Mouse (Mus musculus) midbrain, embryonic 15.5 days (tissue): ENCODE results near the gene Caskin1. TPM values are rescaled to one million over a fixed set of nuclear protein-coding genes. Genes with fewer than 3 reads are reported as not detected.

Experiments
- ATAC-seq: fragments of 200-750 bp; cut with Nextera tagmentation; replicated peaks from 2 replicates; pipeline ENCODE4 v1.8.0; 2017; ENCODE audit warnings: moderate TSS enrichment
- H3K27ac ChIP-seq: fragments of 300-500 bp; sonication (generic); 2 replicates; pipeline ENCODE4 v1.5.1; 2015; ENCODE audit warnings: mild to moderate bottlenecking, inconsistent platforms
- H3K27me3 ChIP-seq: fragments of 300-500 bp; sonication (generic); replicated peaks from 2 replicates; pipeline ENCODE4 v1.6.1; 2015; ENCODE audit warnings: inconsistent platforms
- H3K36me3 ChIP-seq: fragments of 300-500 bp; sonication (generic); replicated peaks from 2 replicates; pipeline ENCODE4 v1.6.1; 2015; ENCODE audit warnings: inconsistent platforms
- H3K4me1 ChIP-seq: fragments of 300-500 bp; sonication (generic); 2 replicates; pipeline ENCODE4 v1.6.1; 2015; ENCODE audit warnings: inconsistent platforms
- H3K4me2 ChIP-seq: fragments of 300-500 bp; sonication (generic); 2 replicates; pipeline ENCODE4 v1.6.1; 2015; ENCODE audit warnings: inconsistent platforms, mild to moderate bottlenecking, moderate library complexity
- H3K4me3 ChIP-seq: fragments of 300-500 bp; sonication (generic); 2 replicates; pipeline ENCODE4 v1.5.1; 2015; ENCODE audit warnings: mild to moderate bottlenecking, inconsistent platforms
- H3K9ac ChIP-seq: fragments of 300-500 bp; sonication (generic); 2 replicates; pipeline ENCODE4 v1.6.1; 2015; ENCODE audit warnings: mild to moderate bottlenecking, inconsistent platforms
- H3K9me3 ChIP-seq: fragments of 300-500 bp; sonication (generic); 2 replicates; pipeline ENCODE4 v1.6.1; 2016; ENCODE audit warnings: inconsistent platforms
- WGBS: fragments of 180-500 bp; shearing (Covaris S2); methylation state at CpG from one replicate; pipeline ENCODE4 v1.1.7; 2015; ENCODE audit warnings: mixed read lengths; 5-methylcytosine and 5-hydroxymethylcytosine counted together
- polyA plus RNA-seq: library from polyadenylated mRNA; unstranded; fragments of >200 nt; fragmentation: Nextera tagmentation; extraction: Ambion mirVana; gene quantifications from 2 replicates; pipeline ENCODE4 v1.2.1, GENCODE M21; 2015

Caskin1 gene
- 50.3 and 52.9 TPM in 2 replicates for polyA plus RNA-seq

DNA sequence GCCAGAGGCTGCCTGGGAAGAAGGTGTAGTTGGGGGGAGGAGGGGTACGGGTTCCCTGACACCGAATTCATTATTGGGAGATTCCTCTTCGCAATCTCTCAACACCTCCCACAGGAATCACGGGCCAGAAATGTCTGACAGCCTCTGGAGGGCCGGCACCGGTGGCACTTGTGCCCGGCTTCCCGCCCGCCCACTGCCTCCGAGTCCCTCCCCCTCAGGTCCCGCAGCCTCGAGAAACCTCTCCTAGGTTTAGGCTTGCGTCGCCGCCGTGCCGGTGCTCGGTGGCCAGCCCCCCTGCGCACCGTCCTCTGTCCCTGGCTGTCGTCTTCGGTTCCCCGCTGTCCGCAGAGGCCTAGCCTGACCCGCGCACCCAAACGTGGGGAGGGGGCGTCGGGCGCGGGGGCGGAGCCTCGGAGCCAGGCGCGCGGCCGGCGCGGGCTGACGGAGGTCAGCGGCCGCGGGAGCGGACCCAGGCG lies at the start of gene Caskin1:
Gene Caskin1 (plus strand): TSS at position 416 of the 476 bp plus-strand sequence.
- H3K4me1 ChIP-seq, result peaks cover 38% of the 10 kb centered on the region
- no peaks in the 10 kb centered on the region for H3K36me3 ChIP-seq
- H3K27ac ChIP-seq, result peak within 1 kb of the TSS; percentile 98
- peak within 1 kb of the TSS; percentile 98 for H3K4me3 ChIP-seq
- H3K4me2 ChIP-seq, result peak within 1 kb of the TSS; percentile 91
- peak within 1 kb of the TSS; percentile 97 for H3K9ac ChIP-seq
- WGBS, result under 1% methylated on average over 41 of the region's 45 CpGs
- peak; percentile 64 for ATAC-seq
- H3K9me3 ChIP-seq, result no peaks in the 10 kb centered on the region
- no peaks in the 10 kb centered on the region for H3K27me3 ChIP-seq

DNA sequence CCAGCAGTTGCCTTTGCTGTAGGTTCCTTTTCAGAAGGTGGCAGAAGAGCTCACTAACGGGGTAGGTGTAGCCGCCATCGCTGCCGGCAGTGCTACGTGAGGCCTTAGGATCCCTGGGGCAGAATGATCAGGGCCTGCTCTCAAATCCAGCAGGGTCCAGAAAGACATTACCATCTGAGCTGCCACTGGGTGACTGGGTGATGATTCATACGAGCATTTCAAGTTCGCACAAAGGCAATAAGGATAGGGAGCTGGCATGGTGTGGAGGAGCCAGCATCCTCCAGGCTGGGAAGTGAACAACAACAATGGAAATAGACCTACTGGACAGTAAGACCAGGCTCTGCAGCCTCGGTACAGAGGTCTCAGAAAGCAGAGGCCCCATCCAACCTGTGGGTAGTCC lies 48.0 kb upstream of the Caskin1 start:
- peaks cover 41% of the 10 kb centered on the region for H3K36me3 ChIP-seq
- H3K4me1 ChIP-seq, result no peaks in the 10 kb centered on the region
- H3K9ac ChIP-seq, result no peak overlapping the region
- no peaks in the 10 kb centered on the region for H3K27me3 ChIP-seq
- no peaks in the 10 kb centered on the region for H3K9me3 ChIP-seq
- H3K4me3 ChIP-seq, result no peak overlapping the region
- WGBS, result 90% methylated on average over 8 of the region's 8 CpGs
- no peak overlapping the region for H3K27ac ChIP-seq
- no peak overlapping the region for H3K4me2 ChIP-seq
- ATAC-seq, result no peak

DNA sequence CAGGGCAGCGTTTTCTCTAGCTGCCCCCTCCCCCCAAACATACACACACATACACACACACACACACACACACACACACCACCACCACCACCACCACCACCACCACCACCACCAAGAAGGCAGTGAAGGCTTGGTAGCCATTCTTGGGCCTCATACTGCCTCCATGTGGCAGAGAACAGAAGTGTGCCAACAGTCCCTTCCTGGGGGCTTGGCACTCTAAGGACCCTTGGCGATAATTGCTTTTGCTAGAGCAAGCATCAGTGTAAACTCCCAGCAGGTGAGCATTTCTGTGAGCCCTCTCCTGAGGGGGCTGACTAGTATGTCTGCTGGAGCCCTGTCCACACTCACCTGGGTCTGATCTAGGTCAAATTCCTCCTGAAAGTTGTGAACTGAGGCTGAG lies 47.3 kb upstream of the Caskin1 start:
- no peaks in the 10 kb centered on the region for H3K27me3 ChIP-seq
- no peak overlapping the region for H3K4me3 ChIP-seq
- 58% methylated on average over 2 of the region's 2 CpGs for WGBS
- H3K4me1 ChIP-seq, result no peaks in the 10 kb centered on the region
- H3K27ac ChIP-seq, result no peak overlapping the region
- no peak for ATAC-seq
- no peak overlapping the region for H3K9ac ChIP-seq
- no peaks in the 10 kb centered on the region for H3K9me3 ChIP-seq
- H3K4me2 ChIP-seq, result no peak overlapping the region
- peaks cover 49% of the 10 kb centered on the region for H3K36me3 ChIP-seq

DNA sequence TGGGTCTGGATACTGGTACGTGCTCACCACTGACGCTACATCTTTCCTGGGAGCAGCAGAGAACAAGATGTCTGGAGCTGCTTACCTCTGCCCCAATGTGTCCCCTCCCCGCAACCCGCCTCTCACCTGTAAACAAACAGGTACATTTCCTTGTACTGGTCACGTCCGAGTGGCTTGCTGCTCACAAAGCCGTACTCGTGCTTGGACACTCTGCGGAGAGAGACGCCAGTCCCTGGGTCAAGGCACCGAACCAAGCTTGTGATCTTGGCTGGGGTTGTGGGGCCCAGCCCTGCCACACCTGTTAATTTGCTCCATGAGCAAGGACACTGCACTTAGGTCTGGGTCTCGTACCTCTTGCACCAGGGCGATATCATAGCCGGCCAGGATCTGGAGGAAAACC lies 46.3 kb upstream of the Caskin1 start:
- no peaks in the 10 kb centered on the region for H3K4me1 ChIP-seq
- H3K27ac ChIP-seq, result no peak overlapping the region
- H3K27me3 ChIP-seq, result no peaks in the 10 kb centered on the region
- no peaks in the 10 kb centered on the region for H3K9me3 ChIP-seq
- no peak overlapping the region for H3K4me3 ChIP-seq
- H3K4me2 ChIP-seq, result no peak overlapping the region
- 92% methylated on average over 14 of the region's 14 CpGs for WGBS
- no peak for ATAC-seq
- H3K9ac ChIP-seq, result no peak overlapping the region
- peaks cover 55% of the 10 kb centered on the region for H3K36me3 ChIP-seq

DNA sequence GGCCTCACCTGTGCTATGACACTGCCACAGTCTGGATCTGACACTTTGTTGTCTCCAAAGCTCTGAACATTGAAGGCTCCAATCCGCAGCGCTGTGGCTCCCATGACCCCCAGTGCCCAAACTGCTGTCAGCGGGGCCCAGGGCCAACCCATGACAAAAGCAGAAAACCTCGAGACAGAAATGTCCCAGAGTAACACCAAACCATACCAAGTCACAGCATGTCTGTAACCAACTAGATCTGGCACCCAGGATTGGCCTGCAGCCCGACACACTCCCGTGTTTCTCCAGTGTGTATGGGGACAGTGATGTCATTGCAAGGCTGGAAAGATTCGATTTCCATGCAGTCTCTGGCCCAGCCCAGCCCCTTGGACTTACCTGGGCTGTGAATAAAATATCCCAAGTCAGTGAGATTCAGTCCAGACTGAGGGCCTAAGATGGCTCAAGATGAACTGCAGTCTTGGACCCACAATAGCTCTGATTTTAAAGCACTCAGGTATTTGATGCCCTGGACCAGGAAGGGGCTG lies 45.7 kb upstream of the Caskin1 start, which contains the start of gene Dnase1l2:
Gene Dnase1l2 (minus strand): TSS at position 474 of the 524 bp plus-strand sequence.
- Histone ChIP-seq H3K9ac (no peak within 1 kb of the TSS), H3K4me3 (no peak within 1 kb of the TSS), H3K4me1 (no peaks in the 10 kb centered on the region), H3K36me3 (peaks cover 55% of the 10 kb centered on the region), H3K9me3 (no peaks in the 10 kb centered on the region), H3K27me3 (no peaks in the 10 kb centered on the region), H3K4me2 (no peak within 1 kb of the TSS), H3K27ac (no peak within 1 kb of the TSS)
- 87% methylated on average over 7 of the region's 7 CpGs for WGBS
- no peak for ATAC-seq

DNA sequence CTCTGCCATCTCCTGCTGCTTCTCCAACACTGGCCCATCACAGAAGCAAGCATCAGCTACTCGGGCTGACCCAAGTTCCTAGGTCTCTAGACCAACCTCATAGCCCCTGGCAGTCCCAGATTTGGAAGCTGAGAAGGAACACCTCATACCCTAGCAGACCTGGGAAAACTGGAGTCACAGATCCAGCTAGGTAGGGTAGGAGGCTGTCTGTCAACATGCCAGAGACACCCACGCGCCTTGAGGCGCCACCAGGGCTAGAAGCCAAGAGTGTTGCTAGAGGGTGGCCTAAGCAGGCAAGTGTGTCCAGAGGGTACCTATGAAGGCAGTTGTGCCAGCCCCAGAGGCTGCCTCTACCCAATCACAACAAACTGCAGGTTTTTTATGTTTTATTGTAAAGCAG lies 45.0 kb upstream of the Caskin1 start:
- no peak overlapping the region for H3K4me2 ChIP-seq
- no peak for ATAC-seq
- H3K36me3 ChIP-seq, result peaks cover 62% of the 10 kb centered on the region
- no peaks in the 10 kb centered on the region for H3K4me1 ChIP-seq
- no peaks in the 10 kb centered on the region for H3K9me3 ChIP-seq
- 94% methylated on average over 4 of the region's 4 CpGs for WGBS
- no peak overlapping the region for H3K4me3 ChIP-seq
- H3K9ac ChIP-seq, result no peak overlapping the region
- no peak overlapping the region for H3K27ac ChIP-seq
- no peaks in the 10 kb centered on the region for H3K27me3 ChIP-seq

DNA sequence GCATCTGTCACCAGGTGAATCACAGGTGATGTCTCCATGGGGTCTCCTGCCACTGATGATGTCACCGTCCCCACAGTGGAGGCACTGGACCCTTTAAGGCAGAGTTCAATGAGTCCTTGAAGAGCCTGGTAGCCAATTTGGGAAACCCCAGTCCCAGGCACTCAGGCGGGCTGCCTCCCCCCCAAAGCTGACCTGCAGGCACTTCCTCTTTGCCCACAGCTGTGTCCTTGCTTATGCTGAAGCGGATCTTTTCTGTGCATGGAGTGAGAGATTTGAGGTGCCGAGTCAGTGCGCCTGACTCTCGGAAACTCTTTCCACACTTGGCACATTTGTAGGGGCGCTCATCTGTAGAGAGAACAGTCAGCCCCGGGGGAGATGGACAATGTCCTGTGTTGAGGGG lies 41.8 kb upstream of the Caskin1 start:
- Histone ChIP-seq H3K4me1 (no peaks in the 10 kb centered on the region), H3K4me3 (no peak overlapping the region), H3K9me3 (no peaks in the 10 kb centered on the region), H3K36me3 (peaks cover 50% of the 10 kb centered on the region), H3K27me3 (no peaks in the 10 kb centered on the region), H3K9ac (no peak overlapping the region), H3K27ac (no peak overlapping the region), H3K4me2 (no peak overlapping the region)
- ATAC-seq, result no peak
- WGBS, result 90% methylated on average over 8 of the region's 8 CpGs

DNA sequence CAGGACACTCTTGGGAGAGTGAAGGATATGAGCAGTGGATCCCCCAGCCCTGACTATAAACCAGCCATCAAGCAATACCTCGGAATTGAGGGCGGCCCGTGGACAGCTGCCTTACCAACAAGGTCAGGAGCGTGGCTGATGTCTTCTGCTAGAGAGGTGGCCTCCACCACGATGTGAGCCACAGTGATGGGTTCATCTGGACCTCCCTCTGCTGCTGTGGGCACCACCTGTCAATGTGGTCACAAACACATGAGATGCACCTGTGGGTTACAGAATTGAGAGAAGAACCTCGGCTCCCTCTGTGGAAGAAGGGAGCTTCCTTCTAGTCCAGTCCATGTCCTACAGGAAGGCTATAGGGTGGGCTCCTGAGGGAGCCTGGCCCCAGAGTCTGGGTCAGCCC lies 38.9 kb upstream of the Caskin1 start:
- Histone ChIP-seq H3K4me3 (no peak overlapping the region), H3K36me3 (peaks cover 37% of the 10 kb centered on the region), H3K27me3 (no peaks in the 10 kb centered on the region), H3K9me3 (no peaks in the 10 kb centered on the region), H3K27ac (no peak overlapping the region), H3K4me2 (no peak overlapping the region), H3K9ac (no peak overlapping the region), H3K4me1 (peaks cover 15% of the 10 kb centered on the region)
- ATAC-seq, result no peak
- 92% methylated on average over 6 of the region's 6 CpGs for WGBS

DNA sequence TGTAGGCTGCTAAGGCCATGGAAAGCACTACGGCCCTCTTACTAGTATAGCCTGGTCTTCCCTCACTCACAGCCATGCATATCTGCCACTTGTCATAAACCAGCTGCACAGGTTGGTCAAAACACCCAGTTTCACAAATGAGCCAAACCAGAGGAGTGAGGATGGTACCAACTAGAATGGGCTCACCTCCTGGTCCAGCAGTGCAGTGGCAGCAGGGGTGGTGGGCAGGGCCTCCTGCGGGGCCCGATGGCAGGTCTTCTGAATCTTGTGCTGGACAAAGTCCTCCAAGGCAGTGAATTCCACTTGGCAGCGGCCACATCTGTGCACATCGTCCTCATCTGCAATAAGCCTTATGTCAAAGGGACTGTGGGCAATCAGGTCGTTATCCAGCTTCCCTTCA lies 37.2 kb upstream of the Caskin1 start:
- Histone ChIP-seq H3K4me2 (no peak overlapping the region), H3K27ac (no peak overlapping the region), H3K4me3 (no peak overlapping the region), H3K9me3 (no peaks in the 10 kb centered on the region), H3K9ac (no peak overlapping the region), H3K27me3 (no peaks in the 10 kb centered on the region), H3K4me1 (peaks cover 15% of the 10 kb centered on the region), H3K36me3 (peaks cover 21% of the 10 kb centered on the region)
- ATAC-seq, result no peak
- 97% methylated on average over 6 of the region's 6 CpGs for WGBS

DNA sequence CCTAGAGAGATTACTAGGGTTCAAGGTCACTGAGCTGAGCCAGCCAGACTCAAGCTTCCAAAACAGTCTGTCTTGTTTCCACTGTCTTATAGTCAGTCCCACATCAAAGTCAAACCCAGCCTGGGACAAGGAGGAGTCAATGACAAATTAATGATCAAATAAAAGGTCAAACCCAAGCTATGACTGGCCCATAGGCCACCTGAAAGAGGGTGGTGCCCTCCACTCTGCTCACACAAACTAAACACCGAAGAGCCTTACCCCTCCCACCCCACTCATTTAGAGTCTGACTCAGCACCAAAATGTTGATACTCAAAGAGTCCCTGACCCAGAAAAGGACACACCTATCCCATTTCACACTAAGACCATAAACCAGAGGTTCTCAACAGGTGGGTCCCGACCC lies 35.0 kb upstream of the Caskin1 start:
- 92% methylated on average over 2 of the region's 2 CpGs for WGBS
- Histone ChIP-seq H3K36me3 (peaks cover 9% of the 10 kb centered on the region), H3K4me1 (peaks cover 15% of the 10 kb centered on the region), H3K27me3 (no peaks in the 10 kb centered on the region), H3K9me3 (no peaks in the 10 kb centered on the region), H3K4me2 (peak overlapping the region; percentile 82; the same call in 1 of the 2 replicates), H3K27ac (no peak overlapping the region), H3K9ac (no peak overlapping the region), H3K4me3 (no peak overlapping the region)
- no peak for ATAC-seq

DNA sequence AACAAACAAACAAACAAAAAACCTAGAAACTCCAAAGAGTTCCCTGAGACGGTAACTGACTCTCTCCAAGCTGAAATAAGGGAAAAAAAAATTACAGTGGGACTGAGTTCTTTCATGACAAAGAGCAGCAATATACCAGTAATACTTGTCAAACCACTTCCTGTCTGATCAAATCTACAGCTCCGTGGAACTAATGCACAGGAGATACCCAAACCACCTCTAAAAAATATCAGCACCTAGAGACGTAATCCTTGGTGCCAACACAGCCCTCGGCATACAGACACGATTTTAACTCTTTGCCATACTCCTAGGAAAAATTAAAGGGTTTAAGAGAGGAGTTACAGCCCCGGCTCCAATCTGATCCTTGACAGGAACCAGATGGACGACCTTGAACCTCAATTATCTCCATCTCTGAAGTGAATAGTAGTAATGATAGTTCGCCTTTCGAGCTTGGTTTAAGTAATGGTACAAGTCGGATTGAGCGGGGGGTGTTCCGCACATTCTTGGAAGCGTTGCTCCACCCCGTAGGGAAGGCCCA lies 34.1 kb upstream of the Caskin1 start:
- 10% methylated on average over 14 of the region's 14 CpGs for WGBS
- Histone ChIP-seq H3K27ac (peak overlapping the region; percentile 92), H3K9ac (peak overlapping the region; percentile 82), H3K4me3 (peak overlapping the region; percentile 88), H3K27me3 (no peaks in the 10 kb centered on the region), H3K9me3 (no peaks in the 10 kb centered on the region), H3K4me2 (peak overlapping the region; percentile 82), H3K36me3 (peaks cover 5% of the 10 kb centered on the region), H3K4me1 (peaks cover 15% of the 10 kb centered on the region)
- ATAC-seq, result no peak

DNA sequence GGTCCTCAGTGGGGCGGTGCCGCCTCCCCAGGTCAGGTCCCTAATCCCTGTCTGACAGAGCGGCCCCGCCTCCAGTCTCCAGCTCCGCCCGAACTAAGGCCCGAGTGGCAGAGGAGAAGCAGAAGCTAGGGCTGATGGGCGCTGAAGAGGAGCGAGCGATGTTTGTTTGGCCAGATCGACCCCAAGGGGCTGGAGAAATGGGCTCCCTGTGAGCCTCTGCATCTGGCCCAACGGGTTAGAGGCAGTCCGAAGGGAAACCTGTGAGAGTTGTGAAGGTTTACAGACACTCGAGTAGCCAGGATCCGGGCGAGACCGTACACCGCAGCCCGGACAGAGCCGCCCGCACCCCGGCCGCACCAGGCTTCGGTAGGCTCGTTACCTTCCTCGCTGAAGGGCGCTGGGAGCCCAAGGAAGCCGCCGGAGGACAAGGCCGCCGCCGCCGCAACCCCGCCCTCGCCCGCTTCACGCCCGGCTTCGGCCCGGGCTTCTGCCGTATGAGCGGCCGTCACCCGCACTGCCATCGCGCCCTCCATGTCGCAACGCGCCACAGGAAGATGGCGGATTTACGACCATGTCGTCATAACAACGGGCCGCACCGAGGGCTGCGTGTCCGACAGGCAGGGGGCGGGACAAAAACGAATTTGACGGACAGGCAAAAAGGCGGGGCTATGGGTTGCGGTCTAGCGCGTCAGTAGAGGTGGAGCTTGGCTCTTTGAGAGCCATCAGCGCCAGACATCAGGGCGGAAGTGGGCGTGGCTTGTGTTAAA lies 33.5 kb upstream of the Caskin1 start:
- under 1% methylated on average over 67 of the region's 67 CpGs for WGBS

More for the DNA sequence above, 33.5 kb upstream of the Caskin1 start:
- Histone ChIP-seq H3K27ac (peak overlapping the region; percentile 92), H3K9ac (peak overlapping the region; percentile 82), H3K4me2 (peak overlapping the region; percentile 82), H3K27me3 (no peaks in the 10 kb centered on the region), H3K4me1 (peaks cover 15% of the 10 kb centered on the region), H3K4me3 (peak overlapping the region; percentile 88), H3K9me3 (no peaks in the 10 kb centered on the region), H3K36me3 (peaks cover 2% of the 10 kb centered on the region)
- peak; percentile 95 for ATAC-seq
